Mouse (Mus musculus) heart, postnatal 0 days (tissue): Measurements from ENCODE around the gene Eva1a. TPM values are rescaled to one million over a fixed set of nuclear protein-coding genes. Genes with fewer than 3 reads are reported as not detected.
A peak's percentile ranks its signal among the peaks of the same experiment; 100 is the strongest.

ENCODE experiments used
- ATAC-seq: fragments of 200-750 bp; cut with Nextera tagmentation; 2 replicates; pipeline ENCODE4 v1.8.0; 2017; ENCODE audit warnings: low read depth, moderate number of reproducible peaks, moderate library complexity; ENCODE audit not compliant: insufficient read depth
- DNase-seq: peaks from one replicate; pipeline ENCODE4 v3.0.0-alpha.2; 2016; ENCODE audit warnings: low spot score
- H3K27ac ChIP-seq: fragments of 300-500 bp; sonication (generic); 2 replicates; pipeline ENCODE4 v1.5.1; 2014; ENCODE audit warnings: low read depth, mild to moderate bottlenecking
- H3K27me3 ChIP-seq: fragments of 300-500 bp; sonication (generic); 2 replicates; pipeline ENCODE4 v1.6.1; 2014; ENCODE audit warnings: low read length, mixed read lengths; ENCODE audit not compliant: control insufficient read depth, insufficient read depth
- H3K36me3 ChIP-seq: fragments of 300-500 bp; sonication (generic); replicated peaks from 2 replicates; pipeline ENCODE4 v1.6.1; 2014; ENCODE audit warnings: low read length, mixed read lengths; ENCODE audit not compliant: control insufficient read depth, insufficient read depth
- H3K4me1 ChIP-seq: fragments of 300-500 bp; sonication (generic); 2 replicates; pipeline ENCODE4 v1.6.1; 2014; ENCODE audit warnings: antibody characterized with exemption; ENCODE audit not compliant: control insufficient read depth, insufficient read depth
- H3K4me2 ChIP-seq: fragments of 300-500 bp; sonication (generic); 2 replicates; pipeline ENCODE4 v1.6.1; 2014; ENCODE audit warnings: low read depth, mild to moderate bottlenecking, low read length, moderate library complexity
- H3K4me3 ChIP-seq: fragments of 300-500 bp; sonication (generic); 2 replicates; pipeline ENCODE4 v1.5.1; 2014; ENCODE audit warnings: low read depth, low read length
- H3K9ac ChIP-seq: fragments of 300-500 bp; sonication (generic); replicated peaks from 2 replicates; pipeline ENCODE4 v1.6.1; 2014; ENCODE audit warnings: low read depth, low read length, mixed read lengths
- H3K9me3 ChIP-seq: fragments of 300-500 bp; sonication (generic); replicated peaks from 2 replicates; pipeline ENCODE4 v1.6.1; 2016; ENCODE audit warnings: low read length; ENCODE audit not compliant: control insufficient read depth
- CTCF ChIP-seq: IDR thresholded peaks from 2 replicates; pipeline ENCODE4 v1.5.1; 2016; ENCODE audit warnings: antibody characterized with exemption, control low read depth, low read depth
- EP300 ChIP-seq: IDR thresholded peaks from 2 replicates; pipeline ENCODE4 v1.6.1; 2016; ENCODE audit warnings: antibody characterized with exemption, low read depth
- WGBS: fragments of 180-500 bp; shearing (Covaris S2); extraction: QIAGEN DNeasy Blood & Tissue Kit; methylation state at CpG from one replicate; pipeline ENCODE4 v1.1.7; 2014; 5-methylcytosine and 5-hydroxymethylcytosine counted together
- polyA plus RNA-seq: library from polyadenylated mRNA; unstranded; fragments of >200 nt; fragmentation: Nextera tagmentation; extraction: Ambion mirVana; gene quantifications from 2 replicates; pipeline ENCODE4 v1.2.1, GENCODE M21; 2015
- total RNA-seq: library from RNA; depleted of rRNA; stranded (reverse); fragments of >200 nt; gene quantifications from 2 replicates; pipeline ENCODE4 v1.2.3, GENCODE M21; 2014; ENCODE audit warnings: low replicate concordance

Eva1a gene
- total and polyA plus RNA-seq, 2 experiments from 2014 or later: 4.2 to 6.6 TPM

GRCm38 (mm10) chr6:82042296-82043125 lies 1.7 kb downstream of the Eva1a start:
- H3K4me2 ChIP-seq: peak overlapping the region; percentile 86
- H3K4me3 ChIP-seq: peak overlapping the region; percentile 61
- H3K36me3 ChIP-seq: no peaks in the 10 kb centered on the region
- 0 out of 2 replicates have a peak overlapping the region, but pooled peaks have one; percentile 8 for H3K27ac ChIP-seq
- H3K4me1 ChIP-seq: no peaks in the 10 kb centered on the region
- no peak for DNase-seq
- peak overlapping the region; percentile 32 for H3K9ac ChIP-seq
- H3K9me3 ChIP-seq: no peaks in the 10 kb centered on the region
- 1% methylated on average over 35 of the region's 35 CpGs for WGBS
- ATAC-seq: peak; percentile 49; the same call in 1 of the 2 replicates
- no peak for TF ChIP-seq EP300
- peak; percentile 42 for TF ChIP-seq CTCF
- H3K27me3 ChIP-seq: peaks cover 14% of the 10 kb centered on the region

- H3K9ac ChIP-seq: no peak overlapping the region
- H3K27ac ChIP-seq: no peak overlapping the region
- no peaks in the 10 kb centered on the region for H3K4me1 ChIP-seq
- WGBS: 79% methylated on average over 4 of the region's 4 CpGs
- H3K4me2 ChIP-seq: peak overlapping the region; percentile 86
- no peak for ATAC-seq
- H3K36me3 ChIP-seq: no peaks in the 10 kb centered on the region
- no peaks in the 10 kb centered on the region for H3K9me3 ChIP-seq
- H3K4me3 ChIP-seq: no peak overlapping the region
- H3K27me3 ChIP-seq: peaks cover 14% of the 10 kb centered on the region
- no peak for DNase-seq
- TF ChIP-seq CTCF (no peak), EP300 (no peak)
Measured at GRCm38 (mm10) chr6:82043634-82044033, 2.8 kb downstream of the Eva1a start.

- H3K9me3 ChIP-seq: no peaks in the 10 kb centered on the region
- peaks cover 14% of the 10 kb centered on the region for H3K27me3 ChIP-seq
- TF ChIP-seq CTCF: no peak
- TF ChIP-seq EP300: no peak
- DNase-seq: no peak
- H3K9ac ChIP-seq: no peak overlapping the region
- no peak overlapping the region for H3K4me2 ChIP-seq
- H3K4me3 ChIP-seq: no peak overlapping the region
- ATAC-seq: no peak
- WGBS: 76% methylated on average over 4 of the region's 4 CpGs
- no peaks in the 10 kb centered on the region for H3K4me1 ChIP-seq
- H3K36me3 ChIP-seq: no peaks in the 10 kb centered on the region
- H3K27ac ChIP-seq: no peak overlapping the region
Measured at GRCm38 (mm10) chr6:82044509-82044908, 3.7 kb downstream of the Eva1a start.

- WGBS: 52% methylated on average over 6 of the region's 6 CpGs
- H3K27me3 ChIP-seq: no peaks in the 10 kb centered on the region
- TF ChIP-seq EP300: no peak
- no peak for TF ChIP-seq CTCF
- H3K4me3 ChIP-seq: no peak overlapping the region
- no peak for ATAC-seq
- H3K9ac ChIP-seq: no peak overlapping the region
- H3K36me3 ChIP-seq: no peaks in the 10 kb centered on the region
- no peak for DNase-seq
- H3K4me1 ChIP-seq: no peaks in the 10 kb centered on the region
- H3K27ac ChIP-seq: no peak overlapping the region
- no peak overlapping the region for H3K4me2 ChIP-seq
- H3K9me3 ChIP-seq: no peaks in the 10 kb centered on the region
Measured at GRCm38 (mm10) chr6:82047977-82048376, 7.1 kb downstream of the Eva1a start.

- no peaks in the 10 kb centered on the region for H3K36me3 ChIP-seq
- H3K27ac ChIP-seq: no peak overlapping the region
- ATAC-seq: no peak
- 73% methylated on average over 9 of the region's 9 CpGs for WGBS
- DNase-seq: no peak
- no peaks in the 10 kb centered on the region for H3K27me3 ChIP-seq
- no peak overlapping the region for H3K9ac ChIP-seq
- H3K9me3 ChIP-seq: no peaks in the 10 kb centered on the region
- no peaks in the 10 kb centered on the region for H3K4me1 ChIP-seq
- no peak overlapping the region for H3K4me3 ChIP-seq
- no peak for TF ChIP-seq CTCF
- no peak for TF ChIP-seq EP300
- H3K4me2 ChIP-seq: no peak overlapping the region
Measured at GRCm38 (mm10) chr6:82050201-82050600, 9.4 kb downstream of the Eva1a start.

- Histone ChIP-seq H3K27me3 (no peaks in the 10 kb centered on the region), H3K36me3 (no peaks in the 10 kb centered on the region), H3K4me1 (no peaks in the 10 kb centered on the region), H3K9me3 (no peaks in the 10 kb centered on the region), H3K4me3 (no peak overlapping the region), H3K27ac (no peak overlapping the region), H3K9ac (no peak overlapping the region), H3K4me2 (no peak overlapping the region)
- 68% methylated on average over 8 of the region's 8 CpGs for WGBS
- DNase-seq (no peak), ATAC-seq (no peak)
- no peak for TF ChIP-seq CTCF
- TF ChIP-seq EP300: no peak
Measured at GRCm38 (mm10) chr6:82051569-82051968, 10.7 kb downstream of the Eva1a start.
